Mouse (Mus musculus) gastrocnemius, adult 2 months (tissue): ENCODE results near the gene Ssxb6. TPM values are rescaled to one million over a fixed set of nuclear protein-coding genes. Genes with fewer than 3 reads are reported as not detected.
"Not testable (repeated sequence)": the region's sequence is repeated elsewhere in the genome, so short reads cannot be mapped to it uniquely, and the experiment has no call there.

Experiments used
- DNase-seq: peaks from one replicate; pipeline ENCODE4 v3.0.0; 2022
- H3K27ac ChIP-seq: fragments of 200-600 bp; 2 replicates; pipeline ENCODE4 v1.8.1; 2022; ENCODE audit warnings: mild to moderate bottlenecking
- H3K4me3 ChIP-seq: fragments of 200-600 bp; 2 replicates; pipeline ENCODE4 v1.8.1; 2022; ENCODE audit warnings: mild to moderate bottlenecking, moderate library complexity
- CTCF ChIP-seq: fragments of 200-600 bp; IDR thresholded peaks from 2 replicates; pipeline ENCODE4 v1.8.1; 2022; ENCODE audit warnings: antibody characterized with exemption, mild to moderate bottlenecking, moderate library complexity
- intact Hi-C: fragments of 180-260 bp; cut with DNase I; formaldehyde crosslinking; loops from one replicate; pipeline ENCODE4 v1.15.1; 2025
- long read RNA-seq, 2 experiments: library from polyadenylated mRNA; stranded (forward); transcript quantifications; one replicate each; pipeline ENCODE4 v2.0.0; 2021
- total RNA-seq, 2 experiments: library from RNA; stranded (reverse); gene quantifications; 2 replicates each; pipeline ENCODE4 v1.2.3; 2021

Ssxb6 gene
- total RNA-seq = not detected
- long read RNA-seq, experiment 1 = 0 reads
- long read RNA-seq, experiment 2 = 0 reads

DNA sequence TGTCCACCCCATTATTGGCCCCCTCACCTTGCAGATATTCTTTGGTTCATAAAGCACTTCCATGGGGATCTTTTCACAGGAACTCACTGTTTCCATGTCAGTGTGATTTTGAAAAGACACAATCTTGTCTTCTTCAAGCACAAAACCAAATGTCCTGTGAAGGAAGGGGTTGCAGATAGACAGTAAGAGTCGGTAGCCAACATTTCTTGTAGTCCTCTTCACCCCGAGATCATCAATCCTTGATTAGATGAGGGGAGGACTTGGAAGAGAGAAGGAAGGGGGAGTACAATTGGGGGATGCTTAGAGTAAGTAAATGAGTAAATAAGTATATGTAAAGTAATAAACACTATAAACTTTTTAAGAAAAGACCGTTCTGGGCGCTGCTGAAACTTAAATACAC lies at the start of gene Ssxb6:
Ssxb6 (minus strand) TSS at position 101 of the 400 bp plus-strand sequence.
- intact Hi-C loops = loop anchor here (5.0 kb wide), 1 partner anchor 129 kb away; no protein-coding TSS in a partner anchor
- DNase-seq, H3K4me3 ChIP-seq, H3K27ac ChIP-seq: not testable (repeated sequence)

DNA sequence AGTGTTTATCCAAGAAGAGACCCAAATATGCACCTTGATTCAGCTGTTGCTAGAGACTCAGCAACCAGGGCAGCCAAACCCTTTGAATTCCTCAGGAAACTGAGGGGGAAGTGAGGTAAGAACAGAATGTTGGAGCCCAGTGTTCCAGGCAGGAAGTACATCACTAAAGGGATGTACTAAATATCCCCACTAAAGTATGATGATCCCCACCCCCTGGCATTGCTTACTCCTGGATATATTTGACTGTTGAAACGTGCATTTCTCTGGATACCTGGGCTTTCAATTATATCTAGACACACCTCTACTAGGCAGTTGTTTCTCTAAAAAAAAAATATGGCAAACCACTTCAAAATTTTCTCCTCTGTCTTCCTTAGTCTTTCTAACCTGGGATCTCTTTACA lies 43.7 kb upstream of the Ssxb6 start, which contains the start of gene Ssxb3:
Ssxb3 (minus strand) TSS at position 101 of the 400 bp plus-strand sequence.
- intact Hi-C loops, H3K27ac ChIP-seq, DNase-seq, H3K4me3 ChIP-seq: not testable (repeated sequence)

DNA sequence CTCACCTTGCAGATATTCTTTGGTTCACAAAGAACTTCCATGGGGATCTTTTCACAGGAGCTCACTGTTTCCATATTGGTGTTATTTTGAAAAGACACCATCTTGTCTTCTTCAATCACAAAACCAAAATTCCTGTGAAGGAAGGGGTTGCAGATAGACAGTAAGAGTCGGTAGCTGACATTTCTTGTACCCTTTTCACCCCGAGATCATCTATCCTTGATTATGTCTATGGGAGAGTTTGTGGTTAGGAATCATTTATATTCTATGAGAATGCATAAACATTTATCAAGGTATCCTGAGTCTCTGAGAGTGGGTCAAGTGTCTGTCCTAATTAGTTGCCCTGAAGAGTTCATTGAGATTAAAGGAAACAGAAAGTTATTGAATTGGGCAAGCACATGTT lies 23.2 kb downstream of the Ssxb6 start, which contains the start of gene Gm14459:
Gm14459 (minus strand) TSS at position 101 of the 400 bp plus-strand sequence.
- Histone ChIP-seq H3K4me3 (no peak within 1 kb of the TSS), H3K27ac (no peak within 1 kb of the TSS)
- TF ChIP-seq CTCF = no peak
- intact Hi-C loops = no loop called here
- DNase-seq = no peak

Other genes starting within 250 kb of the Ssxb6 start
- not detected for gene Ssxb10, start 220.8 kb downstream of the Ssxb6 start, total RNA-seq
- not detected for gene Ssxb9, start 181.3 kb downstream of the Ssxb6 start, total RNA-seq
- gene Ssxb1, start 134.9 kb downstream of the Ssxb6 start, total RNA-seq = not detected
- not detected for gene Ssxb2, start 86.5 kb downstream of the Ssxb6 start, total RNA-seq
- gene Gm14459, start 23.3 kb downstream of the Ssxb6 start, total RNA-seq = not detected
- not detected for gene Ssxb3, start 43.6 kb upstream of the Ssxb6 start, total RNA-seq
- gene Ssxb8, start 142.6 kb upstream of the Ssxb6 start, total RNA-seq = not detected
- not detected for gene Ssx9, start 200.2 kb upstream of the Ssxb6 start, total RNA-seq